Mouse (Mus musculus) layer of hippocampus, adult 11-12 months (tissue): ENCODE data around the gene Gsk3b.

ENCODE experiments used
- DNase-seq: peaks from one replicate; pipeline ENCODE4 v3.0.0; 2022; ENCODE audit warnings: low spot score

Gene Gsk3b

DNA sequence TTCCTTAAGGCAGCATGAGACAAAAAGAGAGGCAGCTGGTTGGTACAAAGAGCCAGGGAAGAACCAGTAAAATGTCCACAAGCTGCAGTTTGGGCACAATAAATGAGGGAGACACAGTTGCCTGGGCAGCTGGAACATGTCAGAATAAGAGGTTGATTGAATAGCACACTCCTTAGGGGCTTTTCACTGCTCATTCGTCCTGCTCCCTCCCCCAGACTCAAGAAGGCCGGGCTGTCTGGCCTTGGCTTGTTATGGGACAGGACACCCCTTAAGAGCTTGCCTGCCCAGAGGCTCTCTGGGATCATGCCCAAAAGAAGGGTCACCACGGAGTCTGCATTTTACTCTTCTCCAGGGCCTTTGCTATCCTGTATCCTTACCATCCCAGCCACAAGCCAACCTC, 194.5 kb downstream of the Gsk3b start:
- no peak for DNase-seq

DNA sequence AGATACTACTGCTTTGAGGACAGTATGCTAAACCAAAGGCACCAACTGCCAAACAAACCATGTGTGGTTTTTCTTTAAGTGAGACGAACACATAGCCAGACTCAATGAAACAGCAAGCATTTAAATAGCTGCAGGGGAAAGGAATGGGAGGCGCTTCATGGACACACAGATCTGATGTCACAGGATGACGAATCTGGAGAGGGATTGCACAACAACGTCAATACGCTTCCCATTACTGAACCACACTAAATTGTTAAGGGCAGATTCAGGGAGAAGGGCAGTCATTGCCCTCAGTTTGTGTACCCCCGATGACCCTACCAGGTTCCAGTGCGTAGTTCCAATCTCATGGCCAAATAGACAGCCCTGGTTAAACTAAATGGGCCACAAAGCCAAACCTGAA, 197.0 kb downstream of the Gsk3b start:
- no peak for DNase-seq

DNA sequence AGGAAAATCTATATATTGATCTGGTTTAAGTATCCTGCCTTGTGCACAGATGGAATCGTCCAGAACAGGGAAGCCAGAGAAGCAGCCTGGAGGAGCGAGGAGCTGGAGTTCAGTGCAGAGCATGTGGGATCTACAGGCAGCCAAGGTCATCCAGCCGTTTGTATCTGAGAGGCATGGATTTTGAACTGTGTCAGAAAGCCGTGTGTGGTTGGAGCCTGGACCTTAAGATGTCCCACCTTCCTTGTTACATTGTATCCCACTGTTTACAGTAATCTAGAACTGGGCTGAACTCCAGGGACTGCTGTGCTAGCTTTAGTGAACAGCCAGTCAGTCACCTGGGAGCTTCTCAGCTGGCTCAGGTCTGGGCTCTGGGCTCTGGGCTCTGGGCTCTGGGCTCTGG, 197.7 kb downstream of the Gsk3b start:
- no peak for DNase-seq

DNA sequence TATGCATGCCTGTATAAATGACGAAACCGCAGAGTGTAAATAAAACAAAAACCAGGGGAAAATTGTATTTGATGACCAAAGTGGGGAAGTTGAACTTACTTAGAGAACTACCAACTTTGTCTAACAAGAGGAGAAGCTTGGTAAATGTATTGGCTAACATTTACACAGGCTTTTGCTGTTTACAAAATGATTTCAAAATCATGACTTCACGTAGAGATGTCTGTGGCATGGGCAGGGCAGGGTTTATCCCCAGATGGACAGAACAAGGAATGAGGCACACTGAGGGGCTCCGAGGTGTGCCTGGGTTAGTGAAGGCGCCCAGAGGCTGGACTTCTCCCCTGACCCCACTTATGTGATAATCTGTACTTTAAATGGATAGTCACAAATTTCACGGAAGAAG, 198.6 kb downstream of the Gsk3b start:
- DNase-seq = no peak

DNA sequence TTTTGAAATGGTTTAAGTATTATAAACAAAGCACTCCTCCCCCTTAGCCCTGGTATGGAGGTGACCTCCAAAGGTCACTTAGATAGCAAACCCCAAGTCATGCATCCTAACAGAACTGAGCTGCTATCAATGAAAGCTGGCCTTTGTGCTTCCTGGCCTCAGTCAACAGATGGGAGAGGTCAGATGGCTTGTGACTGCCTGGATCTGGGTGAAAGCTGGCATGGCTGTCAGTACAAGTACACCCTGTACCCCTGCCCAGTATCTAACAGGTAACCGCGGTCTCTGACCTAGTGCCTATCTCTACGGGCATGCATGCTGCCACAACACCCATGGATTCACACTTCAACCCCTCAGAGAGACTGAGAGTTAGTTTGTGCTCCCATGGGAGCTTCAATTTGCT, 199.0 kb downstream of the Gsk3b start:
- no peak for DNase-seq

DNA sequence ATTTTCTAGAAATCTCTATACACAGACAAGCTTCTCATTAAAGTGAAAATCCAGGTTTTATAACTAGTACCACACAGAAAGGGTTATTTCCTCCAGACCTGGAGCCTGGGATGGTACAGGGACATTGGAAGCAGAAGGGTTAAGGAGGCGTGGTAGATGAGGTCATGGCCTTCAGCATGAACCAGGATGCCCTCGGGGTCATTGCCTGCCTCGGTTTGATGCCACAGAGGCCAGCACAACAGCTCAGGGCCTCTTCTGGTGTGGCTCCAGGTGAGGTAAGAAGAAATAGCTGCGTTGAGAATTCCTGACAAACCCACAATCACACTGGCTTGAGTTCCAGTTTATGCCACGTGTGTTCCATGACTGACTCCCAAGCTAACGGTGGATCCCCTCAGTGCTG, 200.1 kb downstream of the Gsk3b start:
- no peak for DNase-seq

DNA sequence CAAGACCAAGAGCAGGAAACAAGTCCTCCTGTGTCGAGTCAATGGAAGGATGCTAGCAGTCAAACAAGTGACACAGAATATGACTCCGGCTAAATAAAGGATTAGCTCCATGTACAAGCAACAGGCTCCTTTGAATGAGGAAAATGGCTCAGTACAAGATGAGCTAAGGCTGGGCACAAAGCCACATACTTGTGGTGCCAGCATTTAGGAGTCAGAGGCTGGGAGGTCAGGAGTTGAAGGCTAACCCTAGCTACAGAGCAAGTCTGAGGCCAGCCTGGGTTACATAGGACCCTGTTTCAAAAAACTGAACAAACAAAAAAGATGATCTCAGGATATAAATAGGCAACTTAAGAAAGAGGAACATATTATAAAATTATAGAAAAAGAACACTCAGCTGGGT, 201.3 kb downstream of the Gsk3b start:
- DNase-seq = no peak

DNA sequence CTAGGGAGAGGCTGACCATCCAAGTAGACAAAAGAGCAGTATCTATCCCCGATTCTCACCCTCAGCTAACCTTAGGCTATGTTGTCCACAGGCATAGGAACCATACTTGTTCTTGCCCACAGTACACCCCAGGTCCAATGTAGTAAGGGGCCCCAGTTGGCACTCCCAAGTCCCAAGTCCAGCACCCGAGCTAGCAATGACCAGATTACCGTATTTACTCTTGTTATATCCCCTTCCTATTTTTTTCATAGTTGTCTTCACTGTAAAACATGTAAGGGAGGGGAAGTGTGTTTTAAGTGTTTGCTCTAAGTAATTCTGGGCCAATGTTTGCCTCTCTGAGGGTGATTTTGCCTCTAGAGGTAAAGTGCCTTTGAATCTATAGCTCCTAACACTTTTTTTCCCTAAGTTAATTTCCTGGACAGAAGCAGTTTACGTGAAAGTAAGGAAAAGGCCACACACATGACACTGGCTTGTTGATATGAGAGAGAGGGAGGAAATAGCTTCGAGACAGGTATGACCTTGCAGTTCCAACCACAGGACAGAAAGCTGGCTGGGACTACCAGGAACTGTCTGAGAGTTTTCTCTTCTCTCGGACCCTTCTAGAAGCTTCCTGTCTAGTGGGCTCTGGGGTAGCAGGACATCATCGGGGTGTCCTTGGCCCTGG, 206.0 kb downstream of the Gsk3b start, which contains the start of gene Nr1i2:
Gene Nr1i2 (minus strand): TSS at position 140 of the 664 bp plus-strand sequence.
- no peak for DNase-seq

DNA sequence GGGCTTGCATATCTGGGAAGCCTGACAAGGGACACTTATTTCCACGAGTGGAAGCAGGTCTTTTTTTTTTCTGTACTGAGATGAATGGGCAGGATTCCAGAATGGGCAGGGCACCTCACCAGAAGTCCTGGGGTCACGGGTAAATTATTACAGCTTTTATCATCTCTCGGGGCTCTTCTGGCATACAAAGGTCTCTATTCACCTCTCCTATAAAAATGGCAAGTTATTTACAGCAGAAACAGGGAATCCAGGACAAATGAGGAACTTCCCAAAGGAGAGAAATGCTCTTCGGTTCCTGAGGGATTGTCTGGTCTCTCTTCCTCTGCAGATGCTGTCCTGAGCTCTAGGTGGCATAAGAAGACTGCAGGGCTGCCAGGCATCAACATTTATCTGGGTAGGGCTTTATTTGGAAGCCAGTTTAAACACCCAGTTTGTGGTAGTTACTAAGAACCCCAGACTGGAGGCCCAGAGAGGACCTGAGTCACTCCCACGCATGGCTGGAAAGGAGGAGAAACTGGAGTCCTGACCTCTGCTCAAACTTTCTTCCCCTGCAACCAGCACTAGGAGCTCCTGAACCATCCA, 206.6 kb downstream of the Gsk3b start:
- no peak for DNase-seq
